In genomic region chr7:121034701-121035141, GRCm38 (mm10) we compare ENCODE assay signal across 8 mouse cellular contexts. TPM values are rescaled to one million over a fixed set of nuclear protein-coding genes. Genes with fewer than 3 reads are reported as not detected.
DNase-seq lines count a peak whose midpoint lies in the region; ATAC-seq and TF ChIP-seq lines count a peak whose summit lies in the region.

No protein-coding gene starts in this region.

- H3K36me3 ChIP-seq in kidney, embryonic 14.5 days (ENCODE audit: control insufficient read depth, insufficient read depth, low read length): no peaks in the 10 kb centered on the region
- H3K36me3 ChIP-seq in ES-E14 (ENCODE audit: control insufficient read depth, insufficient read depth, low read length, poor library complexity, severe bottlenecking): no peaks in the 10 kb centered on the region
- H3K36me3 ChIP-seq in heart, embryonic 16.5 days (ENCODE audit: control insufficient read depth, insufficient read depth): no peaks in the 10 kb centered on the region
- H3K36me3 ChIP-seq in liver, embryonic 11.5 days (ENCODE audit: control insufficient read depth, insufficient read depth, low read length): no peaks in the 10 kb centered on the region

- H3K9ac ChIP-seq in kidney, embryonic 14.5 days (ENCODE audit: low read depth, low read length): peak overlapping the region; percentile 100
- H3K9ac ChIP-seq in ES-E14 (ENCODE audit: insufficient read depth, low read depth, low read length, poor library complexity, severe bottlenecking): peak overlapping the region; percentile 99
- peak overlapping the region; percentile 100 for H3K9ac ChIP-seq in heart, embryonic 16.5 days (ENCODE audit: low read length)
- H3K9ac ChIP-seq in liver, embryonic 11.5 days (ENCODE audit: low read depth, low read length): peak overlapping the region; percentile 98

- peak; percentile 78 for ATAC-seq in kidney, embryonic 14.5 days (ENCODE audit: low FRiP score, low TSS enrichment)
- peak; percentile 74 for ATAC-seq in heart, embryonic 16.5 days (replicated peaks; ENCODE audit: extremely low read depth, insufficient read depth, low FRiP score)
- peak; percentile 74 for ATAC-seq in liver, embryonic 11.5 days (replicated peaks; ENCODE audit: low FRiP score)

- H3K4me1 ChIP-seq in kidney, embryonic 14.5 days (ENCODE audit: control insufficient read depth, insufficient read depth, low read length): peaks cover 24% of the 10 kb centered on the region; the same call in 1 of the 2 replicates
- 0 out of 4 replicates have a peak, but pooled peaks cover 0 to 2% of the 10 kb centered on the region in 2 experiments for H3K4me1 ChIP-seq in ES-E14 (ENCODE audit: control insufficient read depth in 2 of 2, insufficient read depth in 2 of 2, low read length in 2 of 2, poor library complexity in 1 of 2)
- peaks cover 10% of the 10 kb centered on the region for H3K4me1 ChIP-seq in heart, embryonic 16.5 days (ENCODE audit: control insufficient read depth, insufficient read depth, low read length)
- H3K4me1 ChIP-seq in liver, embryonic 11.5 days (replicated peaks; ENCODE audit: control insufficient read depth, insufficient read depth, low read length): peaks cover 8% of the 10 kb centered on the region

- under 1% methylated on average over 57 of the region's 63 CpGs for WGBS in kidney, embryonic 14.5 days
- WGBS in heart, embryonic 16.5 days: under 1% methylated on average over 53 of the region's 63 CpGs
- under 1% methylated on average over 38 of the region's 63 CpGs for WGBS in liver, embryonic 11.5 days

- in situ Hi-C loops in ES-E14 (cut with MboI; ENCODE audit: low sequenced_read_pairs in 2 of 2, unreplicated experiment in 2 of 2): no loop called here

- DNase-seq in kidney, adult 11 months: no peak
- DNase-seq in ES-E14 (ENCODE audit: low read depth, low spot score): no peak
- peak; percentile 18 for DNase-seq in c-Kit-positive CD71-negative TER-119-negative erythroid progenitor cells, embryonic 14.5 days (ENCODE audit: low read depth)
- no peak for DNase-seq in liver, embryonic 11.5 days (ENCODE audit: low spot score)
- DNase-seq in spleen, postnatal 10 days (ENCODE audit: low spot score in 2 of 2): peak; percentile 70 to 82
- DNase-seq in embryo, embryonic 10.5 days (ENCODE audit: low spot score): no peak

- H3K9me3 ChIP-seq in kidney, embryonic 14.5 days (ENCODE audit: control insufficient read depth, low read length): no peaks in the 10 kb centered on the region
- H3K9me3 ChIP-seq in ES-E14 (ENCODE audit: control insufficient read depth, insufficient read depth, low read depth, low read length): no peaks in the 10 kb centered on the region
- no peaks in the 10 kb centered on the region for H3K9me3 ChIP-seq in heart, embryonic 16.5 days (replicated peaks; ENCODE audit: control insufficient read depth, low read length)
- H3K9me3 ChIP-seq in liver, embryonic 11.5 days (ENCODE audit: control insufficient read depth, low read length): no peaks in the 10 kb centered on the region

- H3K4me2 ChIP-seq in kidney, embryonic 14.5 days (replicated peaks; ENCODE audit: low read depth, low read length): peak overlapping the region; percentile 68
- H3K4me2 ChIP-seq in heart, embryonic 16.5 days (ENCODE audit: low read depth, low read length): peak overlapping the region; percentile 96
- peak overlapping the region; percentile 75 for H3K4me2 ChIP-seq in liver, embryonic 11.5 days

- H3K27me3 ChIP-seq in kidney, embryonic 14.5 days (ENCODE audit: control insufficient read depth, insufficient read depth, low read length): peaks cover 4% of the 10 kb centered on the region
- H3K27me3 ChIP-seq in heart, embryonic 16.5 days (ENCODE audit: control insufficient read depth, insufficient read depth, low read length): peaks cover 20% of the 10 kb centered on the region
- H3K27me3 ChIP-seq in liver, embryonic 11.5 days (replicated peaks; ENCODE audit: control insufficient read depth, insufficient read depth, low read length): no peaks in the 10 kb centered on the region; the same call in 1 of the 2 replicates

- peak overlapping the region; percentile 98 for H3K27ac ChIP-seq in kidney, embryonic 14.5 days (ENCODE audit: low read depth, low read length)
- H3K27ac ChIP-seq in ES-E14 (ENCODE audit: insufficient read depth, low read depth, low read length, poor library complexity, severe bottlenecking): peak overlapping the region; percentile 37
- H3K27ac ChIP-seq in heart, embryonic 16.5 days (ENCODE audit: low read length): peak overlapping the region; percentile 94
- H3K27ac ChIP-seq in liver, embryonic 11.5 days (ENCODE audit: low read depth, low read length): peak overlapping the region; percentile 91

- peak overlapping the region; percentile 98 for H3K4me3 ChIP-seq in kidney, embryonic 14.5 days (ENCODE audit: low read length)
- peak overlapping the region; percentile 85 to 99 for H3K4me3 ChIP-seq in ES-E14 (ENCODE audit: insufficient read depth in 1 of 2, low read depth in 1 of 2, low read length in 2 of 2, poor library complexity in 1 of 2, severe bottlenecking in 1 of 2)
- peak overlapping the region; percentile 99 for H3K4me3 ChIP-seq in heart, embryonic 16.5 days (ENCODE audit: low read length)
- H3K4me3 ChIP-seq in liver, embryonic 11.5 days (ENCODE audit: low read depth, low read length): peak overlapping the region; percentile 97

TF ChIP-seq in ES-E14, 5 proteins besides CTCF, POLR2A, EP300 and RAD21:
- TF ChIP-seq ZC3H11A (IDR thresholded peaks at IDR 0.05; ENCODE audit: borderline replicate concordance, low read depth, low read length) (no peak), HCFC1 (IDR thresholded peaks at IDR 0.05; ENCODE audit: borderline replicate concordance, insufficient read depth, low read length) (no peak), CHD2 (IDR thresholded peaks at IDR 0.05; ENCODE audit: low read depth, low read length) (no peak), MAFK (IDR thresholded peaks at IDR 0.05; ENCODE audit: insufficient read depth, low read depth, low read length) (no peak), ZNF384 (IDR thresholded peaks at IDR 0.05; ENCODE audit: low read depth, low read length) (no peak)

RNA-seq across cellular contexts. Expression of gene Mettl9, which starts 0.5 kb away (rescaled TPM):
- polyA plus RNA-seq in kidney, embryonic 14.5 days (2014; fragmentation: Nextera tagmentation; extraction: Ambion mirVana): 189 and 203 TPM in 2 replicates
- total RNA-seq in ES-E14 (2012; rRNA removed): 21.0 and 26.7 TPM in 2 replicates
- 89.3 and 92.3 TPM in 2 replicates for polyA plus RNA-seq in heart, embryonic 16.5 days (2015; fragmentation: Nextera tagmentation; extraction: Ambion mirVana)
- polyA plus RNA-seq in liver, embryonic 11.5 days (2014; fragmentation: Nextera tagmentation; extraction: Ambion mirVana): 105 and 112 TPM in 2 replicates

RNA-seq across cellular contexts. Expression of gene Igsf6, which starts 39.7 kb away (rescaled TPM):
- 1.4 and 1.7 TPM in 2 replicates for polyA plus RNA-seq in kidney, embryonic 14.5 days (2014; fragmentation: Nextera tagmentation; extraction: Ambion mirVana)
- 0.11 TPM in 1 of 2 replicates, not detected in the other for total RNA-seq in ES-E14 (2012; rRNA removed)
- 1.5 and 2.3 TPM in 2 replicates for polyA plus RNA-seq in heart, embryonic 16.5 days (2015; fragmentation: Nextera tagmentation; extraction: Ambion mirVana)
- 8.4 and 10.2 TPM in 2 replicates for polyA plus RNA-seq in liver, embryonic 11.5 days (2014; fragmentation: Nextera tagmentation; extraction: Ambion mirVana)

RNA-seq across cellular contexts. Expression of gene Otoa, which starts 46.7 kb away (rescaled TPM):
- polyA plus RNA-seq in kidney, embryonic 14.5 days (2014; fragmentation: Nextera tagmentation; extraction: Ambion mirVana): not detected in 2 replicates
- 0.22 and 0.58 TPM in 2 replicates for total RNA-seq in ES-E14 (2012; rRNA removed)
- polyA plus RNA-seq in heart, embryonic 16.5 days (2015; fragmentation: Nextera tagmentation; extraction: Ambion mirVana): 0.12 and 0.36 TPM in 2 replicates
- 0.16 TPM in 1 of 2 replicates, not detected in the other for polyA plus RNA-seq in liver, embryonic 11.5 days (2014; fragmentation: Nextera tagmentation; extraction: Ambion mirVana)

RNA-seq across cellular contexts. Expression of gene Mfsd13b, which starts 52.4 kb away (rescaled TPM):
- not detected in 2 replicates for polyA plus RNA-seq in kidney, embryonic 14.5 days (2014; fragmentation: Nextera tagmentation; extraction: Ambion mirVana)
- total RNA-seq in ES-E14 (2012; rRNA removed): not detected in 2 replicates
- polyA plus RNA-seq in heart, embryonic 16.5 days (2015; fragmentation: Nextera tagmentation; extraction: Ambion mirVana): 0.11 and 0.50 TPM in 2 replicates
- 0.38 TPM in 1 of 2 replicates, not detected in the other for polyA plus RNA-seq in liver, embryonic 11.5 days (2014; fragmentation: Nextera tagmentation; extraction: Ambion mirVana)

RNA-seq across cellular contexts. Expression of gene Cdr2, which starts 52.6 kb away (rescaled TPM):
- 10.1 and 13.1 TPM in 2 replicates for polyA plus RNA-seq in kidney, embryonic 14.5 days (2014; fragmentation: Nextera tagmentation; extraction: Ambion mirVana)
- total RNA-seq in ES-E14 (2012; rRNA removed): 20.9 and 25.9 TPM in 2 replicates
- polyA plus RNA-seq in heart, embryonic 16.5 days (2015; fragmentation: Nextera tagmentation; extraction: Ambion mirVana): 11.7 and 12.1 TPM in 2 replicates
- polyA plus RNA-seq in liver, embryonic 11.5 days (2014; fragmentation: Nextera tagmentation; extraction: Ambion mirVana): 16.3 and 17.3 TPM in 2 replicates

Comparison
In these comparisons a context has a peak if more than half of its experiments do, and no peak if none do; other contexts are left out.
1. H3K27ac ChIP-seq: peak in every context shown above with its lines; median percentile 98 in kidney, embryonic 14.5 days; 94 in heart, embryonic 16.5 days; 91 in liver, embryonic 11.5 days; 37 in ES-E14.
2. DNase-seq: peak in c-Kit-positive CD71-negative TER-119-negative erythroid progenitor cells, embryonic 14.5 days (single experiment) and spleen, postnatal 10 days (2 of 2); none in kidney, adult 11 months (single experiment), ES-E14 (single experiment), liver, embryonic 11.5 days (single experiment) and embryo, embryonic 10.5 days (single experiment).
3. Peak in every context shown above with its lines, with median percentiles within 50 percentile points of each other: ATAC-seq, H3K4me2 ChIP-seq, H3K4me3 ChIP-seq and H3K9ac ChIP-seq.